Mouse (Mus musculus) cerebellum, adult 11-12 months (tissue): Measurements from ENCODE around the gene Msrb1.
A peak's percentile ranks its signal among the peaks of the same experiment; 100 is the strongest.
"Not testable (repeated sequence)": the region's sequence is repeated elsewhere in the genome, so short reads cannot be mapped to it uniquely, and the experiment has no call there.

Experiments used
- DNase-seq: peaks from one replicate; pipeline ENCODE4 v3.0.0; 2022

Gene Msrb1

GRCm38 (mm10) chr17:24736330-24737051, at the start of gene Msrb1:
Msrb1 (plus strand) TSS chr17:24736642.
- peak; percentile 95 for DNase-seq

- DNase-seq: no peak
These were observed 49.3 kb upstream of the Msrb1 start for GRCm38 (mm10) chr17:24687146-24687595.

- DNase-seq: no peak
These were observed 48.8 kb upstream of the Msrb1 start for GRCm38 (mm10) chr17:24687599-24687998.

- DNase-seq: peak; percentile 74
These were observed 47.0 kb upstream of the Msrb1 start, which contains the start of gene Syngr3 for GRCm38 (mm10) chr17:24689251-24690081. Syngr3 (minus strand) TSS chr17:24689955.

GRCm38 (mm10) chr17:24692385-24692784, 44.1 kb upstream of the Msrb1 start:
- no peak for DNase-seq

- no peak for DNase-seq
These were observed 41.0 kb upstream of the Msrb1 start for GRCm38 (mm10) chr17:24695326-24696010.

GRCm38 (mm10) chr17:24696011-24696697, 40.3 kb upstream of the Msrb1 start, which contains the start of the genes Gfer and Noxo1:
Gfer (minus strand) TSS chr17:24696156.
Noxo1 (plus strand) TSS chr17:24696234.
- peak; percentile 87 for DNase-seq

GRCm38 (mm10) chr17:24697985-24698384, 38.5 kb upstream of the Msrb1 start:
- no peak for DNase-seq

GRCm38 (mm10) chr17:24698715-24699114, 37.7 kb upstream of the Msrb1 start:
- DNase-seq: no peak

- DNase-seq: no peak
These were observed 37.0 kb upstream of the Msrb1 start for GRCm38 (mm10) chr17:24699473-24699872.

GRCm38 (mm10) chr17:24701251-24701650, 35.2 kb upstream of the Msrb1 start:
- no peak for DNase-seq

GRCm38 (mm10) chr17:24705821-24706220, 30.6 kb upstream of the Msrb1 start:
- peak; percentile 19 for DNase-seq

- peak; percentile 90 for DNase-seq
These were observed 29.3 kb upstream of the Msrb1 start, which contains the start of gene Tbl3 for GRCm38 (mm10) chr17:24706982-24707800. Tbl3 (minus strand) TSS chr17:24707660.

- no peak for DNase-seq
These were observed 28.5 kb upstream of the Msrb1 start for GRCm38 (mm10) chr17:24707801-24708425.

GRCm38 (mm10) chr17:24708646-24709045, 27.8 kb upstream of the Msrb1 start:
- DNase-seq: no peak

- DNase-seq: no peak
These were observed 20.9 kb upstream of the Msrb1 start for GRCm38 (mm10) chr17:24715556-24715955.

GRCm38 (mm10) chr17:24716166-24716682, 20.2 kb upstream of the Msrb1 start:
- no peak for DNase-seq

- no peak for DNase-seq
These were observed 18.5 kb upstream of the Msrb1 start, which contains the start of the genes Rnf151 and Rps2 for GRCm38 (mm10) chr17:24717943-24718342. Rnf151 (minus strand) TSS chr17:24718063. Rps2 (plus strand) TSS chr17:24718116.

- DNase-seq: not testable (repeated sequence)
These were observed 17.5 kb upstream of the Msrb1 start for GRCm38 (mm10) chr17:24718938-24719337.

GRCm38 (mm10) chr17:24719494-24720222, 16.8 kb upstream of the Msrb1 start:
- peak; percentile 99 for DNase-seq
